Mouse (Mus musculus): ENCODE measurements around the gene Ankrd11.

Ankrd11 gene

GRCm38 (mm10) chr8:122836696-122837095 is 205.4 kb downstream of the Ankrd11 start:
- no peak for DNase-seq

GRCm38 (mm10) chr8:122836199-122836598 is 205.9 kb downstream of the Ankrd11 start:
- DNase-seq, result no peak

GRCm38 (mm10) chr8:122834971-122835370 is 207.1 kb downstream of the Ankrd11 start:
- DNase-seq, result peak; percentile 87

- no peak for DNase-seq
Observed at GRCm38 (mm10) chr8:122834416-122834815, 207.7 kb downstream of the Ankrd11 start.

Data from cerebellum, adult 11 months (tissue).